In genomic region chr15:78787287-78787856, GRCm38 (mm10) we compare ENCODE assay signal across 11 mouse cellular contexts. TPM values are rescaled to one million over a fixed set of nuclear protein-coding genes. Genes with fewer than 3 reads are reported as not detected.
DNase-seq lines count a peak whose midpoint lies in the region; ATAC-seq and TF ChIP-seq lines count a peak whose summit lies in the region.
"Had no signal": no experiment of that assay in that cellular context is flagged by ENCODE, and none has a peak within 500 bp of the region (broad histone marks: within the 10 kb centered on the region; RNA-seq: fewer than 3 reads in every experiment).

No protein-coding gene starts in this region.

- peak overlapping the region; percentile 13; the same call in 1 of the 2 replicates for H3K4me2 ChIP-seq in heart, embryonic 14.5 days (ENCODE audit: low read length)
- no peak overlapping the region for H3K4me2 ChIP-seq in kidney, postnatal 0 days (ENCODE audit: low read length)
- H3K4me2 ChIP-seq: limb, embryonic 13.5 days had no signal

- peaks cover 45% of the 10 kb centered on the region for H3K4me1 ChIP-seq in brown adipose tissue, adult 24 weeks (ENCODE audit: control insufficient read depth, insufficient read depth, insufficient read length, low read length)
- peaks cover 23 to 25% of the 10 kb centered on the region in 2 experiments for H3K4me1 ChIP-seq in heart, embryonic 14.5 days (ENCODE audit: control insufficient read depth in 2 of 2, insufficient read depth in 2 of 2, low read length in 2 of 2)
- H3K4me1 ChIP-seq in kidney, postnatal 0 days (replicated peaks; ENCODE audit: insufficient read depth, low read length): peaks cover 11% of the 10 kb centered on the region; the same call in 1 of the 2 replicates

- DNase-seq in heart, adult 18-20 months: peak; percentile 65 to 84
- no peak for DNase-seq in heart, postnatal 4 days
- DNase-seq in kidney, postnatal 0 days (ENCODE audit: low spot score): no peak
- no peak for DNase-seq in right cerebral cortex, postnatal 36 days (ENCODE audit: low spot score in 2 of 2)
- DNase-seq in layer of hippocampus, adult 11-12 months (ENCODE audit: low spot score): no peak
- DNase-seq in right cerebral cortex, postnatal 10 days (ENCODE audit: low spot score in 2 of 2): no peak
- DNase-seq: adrenal gland, postnatal 10 days had no signal

- H3K9me3 ChIP-seq in heart, embryonic 14.5 days (ENCODE audit: control insufficient read depth, low read length): no peaks in the 10 kb centered on the region
- no peaks in the 10 kb centered on the region for H3K9me3 ChIP-seq in kidney, postnatal 0 days (replicated peaks; ENCODE audit: low read length)
- H3K9me3 ChIP-seq: limb, embryonic 13.5 days had no signal

- no peak overlapping the region for H3K4me3 ChIP-seq in brown adipose tissue, adult 24 weeks (ENCODE audit: insufficient read depth, low read depth, low read length)
- no peak overlapping the region for H3K4me3 ChIP-seq in heart, embryonic 14.5 days (ENCODE audit: control insufficient read depth in 1 of 2, insufficient read depth in 1 of 2, low read depth in 1 of 2, low read length in 2 of 2)
- H3K4me3 ChIP-seq in kidney, postnatal 0 days (replicated peaks; ENCODE audit: low read depth, low read length): no peak overlapping the region
- H3K4me3 ChIP-seq: limb, embryonic 13.5 days had no signal

- ATAC-seq in heart, embryonic 14.5 days (ENCODE audit: insufficient number of reproducible peaks, insufficient read depth, low FRiP score, low read depth): no peak
- ATAC-seq in kidney, postnatal 0 days (replicated peaks; ENCODE audit: low FRiP score, low read depth): no peak

- H3K36me3 ChIP-seq in heart, embryonic 14.5 days (ENCODE audit: control insufficient read depth, insufficient read depth, low read length): peaks cover 13% of the 10 kb centered on the region
- H3K36me3 ChIP-seq in kidney, postnatal 0 days (ENCODE audit: insufficient read depth, low read length): peaks cover 8% of the 10 kb centered on the region; the same call in 1 of the 2 replicates
- H3K36me3 ChIP-seq: limb, embryonic 13.5 days had no signal

- WGBS in heart, embryonic 14.5 days: 72% methylated on average over 9 of the region's 9 CpGs
- 57% methylated on average over 9 of the region's 9 CpGs for WGBS in kidney, postnatal 0 days

- H3K27me3 ChIP-seq in heart, embryonic 14.5 days (ENCODE audit: control insufficient read depth, insufficient read depth, low read length): no peaks in the 10 kb centered on the region
- no peaks in the 10 kb centered on the region for H3K27me3 ChIP-seq in kidney, postnatal 0 days (ENCODE audit: insufficient read depth, low read length)

- no peak overlapping the region; the same call in 1 of the 2 replicates for H3K9ac ChIP-seq in heart, embryonic 14.5 days (ENCODE audit: low read length)
- no peak overlapping the region for H3K9ac ChIP-seq in kidney, postnatal 0 days (ENCODE audit: low read depth, low read length)
- H3K9ac ChIP-seq: limb, embryonic 13.5 days had no signal

- TF ChIP-seq CTCF in kidney, postnatal 0 days (IDR thresholded peaks at IDR 0.05; ENCODE audit: low read depth): no peak

- peak overlapping the region; percentile 95 for H3K27ac ChIP-seq in brown adipose tissue, adult 24 weeks (replicated peaks; ENCODE audit: low read depth, low read length)
- peak overlapping the region; percentile 57 to 83 for H3K27ac ChIP-seq in heart, embryonic 14.5 days (replicated peaks in 1 of 2; ENCODE audit: control insufficient read depth in 1 of 2, insufficient read depth in 1 of 2, low read depth in 2 of 2, low read length in 2 of 2)
- H3K27ac ChIP-seq in kidney, postnatal 0 days: peak overlapping the region; percentile 60; the same call in 1 of the 2 replicates
- H3K27ac ChIP-seq: limb, embryonic 13.5 days had no signal

RNA-seq across cellular contexts. Expression of gene Mfng, which starts 14.1 kb away (rescaled TPM):
- total RNA-seq in heart, adult 18-20 months (2021): 10 to 100 TPM; 10.8 to 11.0 TPM
- 10 to 100 TPM; 17.6 to 18.1 TPM for total RNA-seq in heart, postnatal 4 days (2021)
- 12.0 and 20.7 TPM in 2 replicates for polyA plus RNA-seq in brown adipose tissue, adult 24 weeks (2012; ENCODE audit: insufficient read depth, insufficient read length, missing spikeins)
- 8.2 and 8.3 TPM in 2 replicates for polyA plus RNA-seq in heart, embryonic 14.5 days (2014; fragmentation: Nextera tagmentation; extraction: Ambion mirVana)
- polyA plus RNA-seq in kidney, postnatal 0 days (2015; fragmentation: Nextera tagmentation; extraction: Ambion mirVana): 18.8 and 18.9 TPM in 2 replicates

RNA-seq across cellular contexts. Expression of gene Card10, which starts 15.5 kb away (rescaled TPM):
- total RNA-seq in heart, adult 18-20 months (2021): 10 to 100 TPM; 14.1 to 14.5 TPM
- total RNA-seq in heart, postnatal 4 days (2021): 10 to 100 TPM; 15.9 to 18.8 TPM
- 3.9 and 4.8 TPM in 2 replicates for polyA plus RNA-seq in brown adipose tissue, adult 24 weeks (2012; ENCODE audit: insufficient read depth, insufficient read length, missing spikeins)
- polyA plus RNA-seq in heart, embryonic 14.5 days (2014; fragmentation: Nextera tagmentation; extraction: Ambion mirVana): 6.5 and 7.1 TPM in 2 replicates
- polyA plus RNA-seq in kidney, postnatal 0 days (2015; fragmentation: Nextera tagmentation; extraction: Ambion mirVana): 8.2 and 9.2 TPM in 2 replicates
- total RNA-seq: common myeloid progenitor, adult 5-6 weeks had no signal

RNA-seq across cellular contexts. Expression of gene Cdc42ep1, which starts 55.1 kb away (rescaled TPM):
- 10 to 100 TPM; 26.3 to 27.9 TPM for total RNA-seq in heart, adult 18-20 months (2021)
- total RNA-seq in heart, postnatal 4 days (2021): 10 to 100 TPM; 55.3 to 59.9 TPM
- polyA plus RNA-seq in brown adipose tissue, adult 24 weeks (2012; ENCODE audit: insufficient read depth, insufficient read length, missing spikeins): 18.4 and 21.7 TPM in 2 replicates
- polyA plus RNA-seq in heart, embryonic 14.5 days (2014; fragmentation: Nextera tagmentation; extraction: Ambion mirVana): 29.0 and 30.1 TPM in 2 replicates
- 51.4 and 57.1 TPM in 2 replicates for polyA plus RNA-seq in kidney, postnatal 0 days (2015; fragmentation: Nextera tagmentation; extraction: Ambion mirVana)
- total RNA-seq: common myeloid progenitor, adult 5-6 weeks had no signal

Comparison
In these comparisons a context has a peak if more than half of its experiments do, and no peak if none do; other contexts are left out.
1. DNase-seq: peak in heart, adult 18-20 months (2 of 2); none in heart, postnatal 4 days (single experiment), kidney, postnatal 0 days (single experiment), right cerebral cortex, postnatal 36 days (0 of 2), layer of hippocampus, adult 11-12 months (single experiment) and right cerebral cortex, postnatal 10 days (0 of 2).
2. Peak in every context shown above with its lines, with median percentiles within 50 percentile points of each other: H3K27ac ChIP-seq.